Mouse (Mus musculus): ENCODE results near the gene Hc.

Hc gene

GRCm38 (mm10) chr2:34958036-34958435, 103.2 kb downstream of the Hc start:
- DNase-seq (ENCODE audit: extremely low read depth, low read depth, low spot score): no peak

DNA sequence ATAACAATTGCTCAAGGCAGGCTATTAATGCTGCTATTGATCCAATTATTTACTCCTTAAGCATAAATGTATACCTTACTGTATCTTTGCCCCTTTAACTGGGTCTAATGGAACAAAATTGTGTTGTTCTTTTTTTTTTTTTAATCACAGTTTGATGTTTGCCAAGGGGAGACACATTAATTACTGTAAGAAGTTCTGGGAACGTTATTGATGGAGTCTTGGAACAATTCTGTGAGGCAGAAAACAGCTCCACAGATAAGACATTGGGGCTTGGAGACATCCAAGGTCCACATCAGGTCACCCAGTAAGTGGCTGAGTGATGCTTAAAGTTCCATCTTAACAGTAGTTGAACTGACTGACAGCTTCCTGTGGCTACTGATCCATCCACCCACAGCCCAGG, 103.8 kb downstream of the Hc start:
- DNase-seq (ENCODE audit: extremely low read depth, low read depth, low spot score): no peak

- no peak for DNase-seq (ENCODE audit: extremely low read depth, low read depth, low spot score)
Observed at GRCm38 (mm10) chr2:34956941-34957340, 104.3 kb downstream of the Hc start.

DNA sequence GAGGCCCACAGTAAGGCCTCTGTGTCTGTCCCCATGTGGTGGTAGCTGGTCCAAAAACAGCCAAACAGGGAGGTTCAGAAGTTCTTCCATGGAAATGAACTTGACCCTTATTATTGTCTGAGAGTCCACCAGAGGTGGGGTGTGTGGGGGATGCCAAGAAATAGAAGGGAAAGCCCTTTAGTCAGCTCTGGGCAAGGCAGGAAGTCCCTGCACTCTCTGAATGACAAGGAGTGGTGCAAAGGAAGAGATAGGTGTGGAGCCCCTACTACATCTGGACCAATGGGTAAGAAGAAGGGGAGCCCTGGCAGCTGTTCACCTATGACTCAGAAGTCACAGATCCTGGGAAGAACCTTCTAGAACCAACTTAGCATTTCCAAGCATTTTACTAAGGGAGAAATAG, 106.9 kb downstream of the Hc start:
- no peak for DNase-seq (ENCODE audit: extremely low read depth, low read depth, low spot score)

DNA sequence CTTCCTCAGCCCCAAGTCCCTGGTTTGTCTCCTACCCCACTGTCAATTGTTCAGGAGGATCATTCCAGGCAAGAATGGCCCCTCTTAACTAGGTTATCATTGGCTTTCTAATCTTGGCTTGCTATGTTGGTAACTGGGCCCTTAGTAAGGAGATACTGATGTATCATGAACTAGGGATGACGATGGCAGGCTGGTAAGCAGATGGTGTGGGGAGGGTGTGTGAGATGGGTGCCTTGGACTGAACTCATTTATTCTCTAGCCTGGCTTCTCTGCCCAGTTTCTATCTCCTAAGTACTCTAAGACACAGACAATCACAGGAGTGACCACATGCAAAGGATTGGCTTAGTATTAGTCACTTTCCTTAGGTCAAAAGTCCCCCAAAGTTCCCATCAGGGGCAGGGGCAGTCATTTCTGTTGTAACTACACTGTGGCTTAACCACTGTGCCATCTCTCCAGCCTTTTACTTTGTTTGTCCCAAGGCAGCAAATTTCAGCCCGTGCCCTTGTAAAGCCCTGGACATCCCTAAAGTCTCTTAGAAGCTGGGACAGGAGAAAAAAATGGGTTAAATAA, 107.6 kb downstream of the Hc start:
- no peak for DNase-seq (ENCODE audit: extremely low read depth, low read depth, low spot score)

DNA sequence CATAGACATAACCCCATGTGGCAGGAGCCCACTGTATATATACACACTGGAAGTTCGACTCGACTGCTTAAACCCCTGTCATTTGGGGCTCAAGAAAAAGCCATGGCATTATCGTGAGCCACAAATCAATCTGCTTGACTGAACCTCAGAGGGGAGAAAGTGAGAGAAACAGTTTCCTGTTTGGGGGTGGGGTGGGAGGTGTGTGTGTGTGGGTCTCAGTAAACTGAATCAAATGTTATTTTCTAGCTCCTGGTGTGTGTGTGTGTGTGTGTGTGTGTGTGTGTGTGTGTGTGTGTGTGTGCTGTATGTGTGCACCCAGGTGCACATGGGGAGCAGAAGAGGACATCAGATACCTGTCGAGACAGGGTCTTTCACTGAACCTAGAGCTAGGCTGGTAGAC, 108.2 kb downstream of the Hc start:
- no peak for DNase-seq (ENCODE audit: extremely low read depth, low read depth, low spot score)

DNA sequence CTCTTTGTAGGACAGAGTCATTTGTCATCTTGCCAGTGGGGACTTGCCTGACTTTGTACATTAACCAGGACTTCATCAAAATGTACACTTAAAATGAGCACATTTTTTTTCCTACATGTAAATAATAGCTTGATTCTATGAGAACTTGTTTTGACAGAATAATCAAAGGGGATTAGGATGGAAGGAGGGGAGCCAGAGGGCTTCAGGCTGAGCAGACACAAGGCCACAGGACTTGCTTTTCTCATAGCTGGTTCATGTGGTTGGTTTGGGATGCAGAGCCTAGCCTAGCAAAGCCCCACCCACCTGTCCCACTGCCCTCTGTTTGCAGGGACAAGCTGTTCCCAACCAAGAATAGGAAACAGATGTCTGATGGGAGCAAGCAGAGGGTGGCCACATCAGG, 109.8 kb downstream of the Hc start:
- no peak for DNase-seq (ENCODE audit: extremely low read depth, low read depth, low spot score)

- no peak for DNase-seq (ENCODE audit: extremely low read depth, low read depth, low spot score)
Observed at GRCm38 (mm10) chr2:34948622-34949021, 112.6 kb downstream of the Hc start.

GRCm38 (mm10) chr2:34946046-34946445, 115.2 kb downstream of the Hc start:
- DNase-seq (ENCODE audit: extremely low read depth, low read depth, low spot score): no peak

- no peak for DNase-seq (ENCODE audit: extremely low read depth, low read depth, low spot score)
Observed at GRCm38 (mm10) chr2:34945580-34945979, 115.7 kb downstream of the Hc start.

DNA sequence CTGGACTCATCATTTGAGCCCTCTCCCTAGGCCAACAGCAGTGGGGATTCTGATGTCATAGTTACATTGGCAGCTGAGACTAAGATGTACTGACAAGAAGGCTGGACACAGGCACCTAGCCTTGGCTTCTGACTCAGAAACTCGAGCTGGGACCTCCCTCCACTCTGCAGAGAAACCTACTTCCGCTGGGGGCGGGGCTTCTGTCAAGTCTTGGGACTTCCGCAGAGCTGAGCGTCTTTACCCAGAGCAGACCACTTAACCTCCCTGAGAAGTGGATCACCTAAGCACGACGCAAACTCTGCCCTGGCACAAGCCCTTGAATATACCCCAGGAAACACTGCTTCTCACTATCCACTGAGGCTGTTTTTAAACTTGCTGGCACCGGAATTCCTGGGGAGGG, 116.5 kb downstream of the Hc start:
- no peak for DNase-seq (ENCODE audit: extremely low read depth, low read depth, low spot score)

GRCm38 (mm10) chr2:34943556-34944120, 117.6 kb downstream of the Hc start:
- DNase-seq (ENCODE audit: extremely low read depth, low read depth, low spot score): no peak

GRCm38 (mm10) chr2:34941061-34941675, 120.1 kb downstream of the Hc start:
- DNase-seq (ENCODE audit: extremely low read depth, low read depth, low spot score): no peak

DNA sequence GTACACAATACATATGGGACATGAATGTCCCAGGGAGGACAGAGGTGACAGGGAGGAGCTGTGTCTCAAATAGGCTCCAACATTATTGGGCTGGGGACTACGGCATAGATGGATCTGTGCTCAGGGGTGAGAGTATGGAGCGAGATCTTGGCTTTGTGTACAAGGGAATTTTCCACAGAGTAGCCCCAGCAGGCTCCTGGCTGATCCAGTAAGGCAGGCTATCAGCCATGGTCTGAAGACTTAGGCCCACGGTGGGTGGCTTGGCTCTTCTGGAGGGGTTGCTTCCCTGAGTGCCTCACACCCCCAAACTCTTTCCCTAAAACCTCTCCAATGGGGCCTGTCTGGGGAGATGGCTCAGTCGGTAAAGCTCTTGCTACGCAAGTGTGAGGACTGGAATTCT, 121.0 kb downstream of the Hc start:
- no peak for DNase-seq (ENCODE audit: extremely low read depth, low read depth, low spot score)

- DNase-seq (ENCODE audit: extremely low read depth, low read depth, low spot score): no peak
Observed at GRCm38 (mm10) chr2:34938269-34939208, 122.7 kb downstream of the Hc start.

DNA sequence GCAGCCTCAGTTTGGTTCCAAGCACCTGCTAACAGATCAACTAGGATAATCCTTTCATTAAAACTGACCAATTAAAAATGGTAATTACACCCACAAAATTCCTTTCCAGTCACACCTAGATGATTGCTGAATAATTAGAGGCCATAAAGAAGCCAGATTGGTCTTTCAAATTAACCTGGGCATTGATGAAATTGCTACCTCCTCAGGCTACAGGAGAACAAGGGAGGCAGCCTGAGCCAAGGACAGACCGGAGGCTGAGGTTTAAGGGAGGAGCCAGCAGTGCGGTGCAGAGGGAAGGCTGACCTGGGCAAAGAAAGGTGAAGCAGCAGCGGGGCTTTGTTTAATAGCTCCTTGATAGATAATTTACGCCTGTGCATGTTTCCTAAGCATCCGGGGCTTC, 123.8 kb downstream of the Hc start:
- peak; percentile 67 for DNase-seq (ENCODE audit: extremely low read depth, low read depth, low spot score)

Data from fat pad, adult 2 months (tissue).